Mouse (Mus musculus) kidney, postnatal 14 days (tissue): ENCODE data around the gene Zfhx3.

Source experiments
- DNase-seq: peaks from one replicate; pipeline ENCODE4 v3.0.0; 2022; ENCODE audit warnings: mixed read lengths

The Zfhx3 gene

DNA sequence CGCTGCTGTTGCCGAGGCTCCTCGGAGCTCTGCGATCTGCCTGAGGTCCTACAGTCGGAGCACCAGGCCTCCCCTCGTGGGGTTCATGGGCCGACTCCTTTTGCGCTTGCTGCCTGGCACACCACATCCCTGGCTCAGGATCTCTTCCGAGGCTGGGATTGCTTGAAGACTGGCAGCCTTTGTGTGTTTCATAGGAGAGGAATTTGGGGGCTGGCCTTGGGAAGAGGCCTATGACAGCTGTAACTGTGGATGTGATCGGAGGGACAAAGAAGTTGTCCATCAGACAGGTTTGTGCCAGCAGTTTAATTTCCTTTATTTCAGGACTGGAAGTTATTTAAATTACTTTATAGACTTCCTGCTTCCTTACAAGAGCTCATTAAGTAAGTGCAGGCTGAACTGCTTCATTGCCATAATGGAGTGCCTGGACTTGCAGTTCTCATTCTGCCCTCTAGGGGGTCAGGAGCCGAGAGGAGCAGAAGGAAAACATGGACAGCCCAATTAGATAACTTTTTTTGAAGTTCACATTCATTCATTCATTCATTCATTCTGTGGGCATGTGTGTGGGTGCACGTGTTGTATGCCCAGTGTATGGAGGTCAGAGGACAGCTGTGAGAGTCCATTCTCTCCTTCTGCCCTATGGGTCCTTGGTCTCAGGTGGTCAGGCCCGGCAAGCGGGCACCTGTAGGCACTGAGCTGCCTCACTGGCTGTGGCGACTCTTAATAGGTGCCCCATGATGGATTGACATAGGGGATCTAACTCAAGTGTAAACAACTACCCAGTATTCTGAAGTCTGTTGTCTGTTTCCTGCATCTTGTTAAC is 817.3 kb downstream of the Zfhx3 start:
- peak; percentile 74 for DNase-seq

DNA sequence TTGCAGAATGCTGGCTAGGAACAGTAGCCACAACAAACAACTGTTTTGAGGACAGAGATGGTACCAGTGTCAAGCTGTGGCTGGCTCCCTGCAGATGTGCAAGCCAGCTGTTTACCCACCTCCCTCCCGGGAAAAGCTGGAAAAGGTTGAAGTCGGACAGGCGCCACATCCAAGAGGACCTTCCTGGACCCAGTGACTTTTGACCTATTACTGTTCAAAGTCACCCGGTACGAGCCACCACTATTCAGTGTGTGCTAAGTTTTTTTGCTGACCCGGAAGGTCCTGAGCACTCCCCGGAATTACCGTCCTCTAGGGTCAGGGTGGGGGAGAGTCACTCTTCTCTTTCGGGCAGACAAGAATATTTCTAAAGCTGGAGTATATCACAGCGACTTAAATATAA is 818.3 kb downstream of the Zfhx3 start:
- DNase-seq: no peak

DNA sequence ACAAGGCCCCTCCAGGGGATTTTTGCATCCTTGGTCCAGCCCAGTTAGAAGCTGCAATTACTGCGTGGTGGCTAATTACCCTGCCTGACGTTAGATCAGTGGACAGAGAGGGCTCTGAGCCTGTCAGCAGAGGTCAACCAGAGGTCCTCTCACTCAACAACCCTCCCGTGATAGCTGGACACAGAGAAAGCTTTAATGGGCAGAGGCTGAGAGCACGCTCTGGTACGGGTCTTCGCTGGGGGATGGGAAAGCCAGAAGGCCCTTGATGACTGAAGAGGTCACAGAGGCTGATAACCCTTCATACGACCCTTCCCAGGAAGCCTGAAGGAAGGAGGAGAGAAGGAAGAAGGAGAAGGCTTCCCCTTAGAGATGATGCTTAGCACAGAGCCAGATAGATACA is 820.1 kb downstream of the Zfhx3 start:
- DNase-seq: no peak

DNA sequence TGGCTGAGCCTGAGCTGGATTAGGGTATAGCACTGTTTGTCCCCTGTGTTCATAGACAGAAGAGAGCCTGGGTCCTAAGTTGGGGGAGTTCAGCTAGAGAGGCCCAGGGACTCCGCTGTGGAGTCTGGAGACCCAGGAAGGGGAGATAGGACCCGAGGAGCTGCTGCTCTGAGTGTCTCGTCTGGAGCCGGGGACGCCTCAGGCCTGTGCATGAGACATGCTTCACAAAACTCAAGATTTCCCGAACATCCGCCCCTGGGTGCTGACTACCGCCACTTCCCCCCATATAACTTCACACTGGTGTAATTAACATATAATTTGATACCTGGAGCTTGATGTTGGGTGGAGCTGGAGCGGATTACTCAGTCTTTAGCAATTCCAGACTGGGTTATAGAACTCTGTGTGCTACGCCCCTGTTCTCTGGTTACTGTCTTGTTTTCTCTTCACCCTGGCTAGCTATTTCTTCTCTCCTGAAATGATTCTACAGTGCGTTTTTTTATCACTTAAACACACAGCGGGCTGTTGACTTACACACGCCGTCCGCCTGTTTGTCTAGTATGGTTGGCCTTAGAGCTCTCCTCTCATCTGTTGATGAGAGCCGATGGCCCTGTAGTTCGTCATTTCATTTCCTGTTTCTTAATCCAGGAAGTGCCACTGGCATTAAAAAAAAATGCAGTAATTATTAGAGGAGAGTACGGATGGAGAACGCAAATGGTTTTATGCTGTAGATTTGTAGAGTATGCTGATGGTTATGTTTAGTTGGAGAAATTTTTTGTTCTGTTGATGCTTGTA is 822.2 kb downstream of the Zfhx3 start:
- DNase-seq: no peak

DNA sequence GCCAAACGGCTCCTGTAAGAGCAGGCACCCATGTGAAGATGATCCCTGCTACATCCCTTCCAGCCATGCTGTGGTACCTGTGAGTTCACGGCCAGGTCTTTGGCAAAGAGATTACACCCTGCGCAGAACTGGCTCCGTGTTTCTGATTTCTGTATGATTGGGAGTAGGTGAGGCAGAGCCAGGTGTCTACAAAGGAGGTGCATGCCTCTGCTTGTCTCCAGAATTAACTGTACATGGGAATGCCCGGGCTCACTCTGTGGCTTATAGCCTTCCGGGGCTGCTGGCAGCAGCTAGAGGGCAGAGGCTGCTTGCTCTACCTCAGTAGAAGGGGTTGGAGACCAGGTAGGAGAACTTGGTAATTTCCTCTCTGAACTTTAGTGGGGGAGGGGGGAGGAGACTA is 823.7 kb downstream of the Zfhx3 start:
- no peak for DNase-seq

DNA sequence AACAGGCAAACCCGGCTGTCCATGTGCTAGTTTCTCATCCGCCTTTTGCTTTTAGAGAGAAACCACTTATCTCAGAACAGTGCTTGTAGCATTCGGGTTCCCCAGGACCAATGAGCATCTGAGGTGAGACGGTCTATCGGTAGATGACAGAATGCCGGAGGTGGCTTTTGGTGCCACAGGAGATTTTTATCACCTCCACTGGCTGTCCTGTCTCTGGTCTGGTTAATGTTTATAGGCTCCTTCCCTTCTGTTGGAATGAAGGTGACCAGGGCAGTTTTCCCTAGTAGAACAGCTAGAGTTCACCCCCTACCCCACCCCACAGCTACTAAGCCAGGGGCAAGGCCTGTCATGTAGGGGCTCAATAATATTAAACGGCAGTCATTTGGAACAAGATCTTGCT is 825.6 kb downstream of the Zfhx3 start:
- DNase-seq: no peak

DNA sequence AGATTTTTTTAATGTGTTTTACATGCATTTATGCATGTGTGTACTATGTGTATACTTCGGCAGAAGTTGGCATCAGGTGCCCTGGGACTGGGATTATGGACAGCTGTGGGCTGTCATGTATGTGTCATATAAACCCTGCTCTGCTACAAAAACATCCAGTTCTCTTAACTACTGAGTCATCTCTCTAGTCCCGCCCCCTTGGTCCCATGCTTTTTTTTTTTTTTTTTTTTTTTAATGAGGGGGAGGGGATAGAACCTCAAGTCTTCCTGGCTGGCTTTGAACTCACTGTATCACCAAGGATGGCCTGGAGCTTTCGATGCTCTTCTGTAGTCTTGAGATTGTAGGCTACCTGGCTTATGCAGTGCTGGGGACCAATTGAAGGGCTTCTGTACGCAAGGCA is 827.9 kb downstream of the Zfhx3 start:
- no peak for DNase-seq

DNA sequence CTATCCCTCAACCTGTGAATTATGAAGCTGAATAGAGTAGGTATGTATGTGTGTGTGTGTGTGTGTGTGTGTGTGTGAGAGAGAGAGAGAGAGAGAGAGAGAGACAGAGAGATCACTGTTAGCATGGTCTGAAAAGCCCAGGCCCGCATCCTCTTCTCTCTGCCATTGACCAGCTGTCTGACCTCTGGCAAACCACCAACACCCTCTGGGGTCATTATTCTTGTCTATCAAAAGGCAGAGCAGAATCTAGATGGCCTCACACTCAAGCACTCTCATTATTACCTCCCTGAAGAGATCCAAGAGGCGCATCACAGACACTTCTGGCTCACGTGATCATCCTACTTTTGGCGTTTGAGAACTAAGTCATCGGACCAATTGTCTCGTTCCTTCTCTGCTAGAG is 831.0 kb downstream of the Zfhx3 start:
- DNase-seq: no peak

DNA sequence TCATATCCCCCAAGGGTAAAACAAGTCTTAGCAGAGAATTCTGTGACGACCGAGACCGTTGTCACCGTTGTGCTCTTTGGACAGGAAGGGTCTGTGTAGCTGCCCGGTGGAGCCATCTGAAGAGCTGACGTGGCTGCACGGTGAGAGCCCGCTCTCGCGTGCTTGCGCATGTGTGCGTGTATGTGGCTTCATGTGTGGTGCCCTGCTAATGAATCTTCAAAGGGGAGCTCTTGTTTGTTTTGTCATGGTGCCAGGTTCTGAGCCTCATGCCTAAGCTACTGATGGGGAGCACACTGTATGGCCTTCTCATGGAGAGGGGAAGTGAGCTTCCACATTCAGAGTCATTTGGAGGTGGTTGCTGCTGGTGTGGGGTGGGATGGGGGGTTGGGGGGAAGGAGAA is 835.6 kb downstream of the Zfhx3 start:
- DNase-seq: no peak

DNA sequence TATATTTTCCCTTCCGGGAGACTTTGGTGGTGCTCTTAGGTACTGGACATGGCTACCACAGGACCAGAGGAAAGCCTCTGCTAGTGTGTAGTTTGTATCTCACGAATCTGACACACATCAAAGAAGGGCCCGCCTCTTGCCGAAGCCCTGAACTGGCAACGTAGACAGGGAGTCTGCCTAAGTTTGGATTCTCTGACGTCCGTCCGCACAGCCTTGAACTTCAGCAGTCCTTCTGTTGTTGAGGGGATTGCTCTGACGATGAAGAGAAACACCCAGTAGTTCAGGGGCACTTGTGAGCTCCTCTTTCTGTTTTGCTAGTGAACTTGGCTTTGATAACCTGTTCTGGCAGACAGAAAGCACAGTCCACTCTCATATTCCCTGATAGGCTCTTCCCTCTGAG is 836.1 kb downstream of the Zfhx3 start:
- DNase-seq: no peak

DNA sequence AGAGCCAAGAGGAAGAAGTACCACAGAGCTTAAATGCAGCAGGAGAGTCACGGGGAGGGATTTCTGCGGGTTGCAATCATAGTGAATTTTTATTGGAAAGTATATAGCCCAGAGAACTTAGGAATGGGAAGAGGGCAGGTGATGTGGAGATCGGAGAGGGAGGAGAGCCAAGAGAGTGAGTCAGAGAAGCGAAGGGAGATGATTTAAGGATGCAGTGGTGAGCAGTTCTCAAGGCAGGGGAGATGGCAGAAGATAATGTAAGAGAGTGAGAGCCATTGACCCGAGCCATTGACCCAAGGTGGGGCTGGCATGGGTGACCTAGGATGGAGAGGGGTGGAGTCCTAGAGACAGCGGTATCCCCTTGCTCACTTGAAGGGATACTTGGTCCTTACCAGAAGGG is 838.3 kb downstream of the Zfhx3 start:
- DNase-seq: no peak

DNA sequence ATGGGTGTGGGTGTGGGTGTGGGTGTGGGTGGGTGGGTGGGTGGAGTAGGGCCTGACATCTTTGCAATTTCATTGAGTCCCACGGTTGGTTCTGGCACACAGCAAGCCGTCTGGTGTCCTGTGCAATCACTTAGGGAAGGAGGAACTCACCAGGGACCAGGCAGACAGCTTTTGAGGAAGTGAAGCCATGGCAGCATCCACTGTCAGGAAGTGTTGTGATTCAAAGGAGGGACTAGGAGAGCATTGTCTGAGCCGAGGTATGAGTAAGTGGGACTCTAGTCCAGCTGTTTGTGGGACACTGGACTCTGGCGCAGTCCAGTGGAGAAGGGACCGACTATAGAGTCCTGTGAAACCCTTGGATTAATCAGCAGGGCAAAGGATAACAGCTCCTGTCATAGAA is 838.7 kb downstream of the Zfhx3 start:
- peak; percentile 27 for DNase-seq

DNA sequence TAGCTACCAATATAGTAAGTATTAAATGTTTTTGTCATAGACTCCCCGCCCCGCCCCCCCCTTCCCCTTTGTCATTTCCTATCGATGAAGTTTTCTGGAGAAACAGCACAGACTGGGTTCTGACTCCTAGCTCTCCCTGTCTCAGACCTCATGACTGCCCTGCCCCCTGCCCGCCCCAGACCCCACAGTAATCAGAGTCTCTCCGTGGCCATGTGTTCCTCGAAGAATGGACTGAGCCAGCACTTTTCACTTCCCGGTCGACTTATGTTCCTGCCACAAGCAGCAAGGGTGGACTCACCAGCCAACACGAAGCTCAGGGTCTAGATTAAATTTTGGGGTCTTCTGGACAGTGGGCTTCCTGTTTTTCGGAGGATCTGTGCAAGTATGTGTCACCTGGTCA is 840.7 kb downstream of the Zfhx3 start:
- no peak for DNase-seq

DNA sequence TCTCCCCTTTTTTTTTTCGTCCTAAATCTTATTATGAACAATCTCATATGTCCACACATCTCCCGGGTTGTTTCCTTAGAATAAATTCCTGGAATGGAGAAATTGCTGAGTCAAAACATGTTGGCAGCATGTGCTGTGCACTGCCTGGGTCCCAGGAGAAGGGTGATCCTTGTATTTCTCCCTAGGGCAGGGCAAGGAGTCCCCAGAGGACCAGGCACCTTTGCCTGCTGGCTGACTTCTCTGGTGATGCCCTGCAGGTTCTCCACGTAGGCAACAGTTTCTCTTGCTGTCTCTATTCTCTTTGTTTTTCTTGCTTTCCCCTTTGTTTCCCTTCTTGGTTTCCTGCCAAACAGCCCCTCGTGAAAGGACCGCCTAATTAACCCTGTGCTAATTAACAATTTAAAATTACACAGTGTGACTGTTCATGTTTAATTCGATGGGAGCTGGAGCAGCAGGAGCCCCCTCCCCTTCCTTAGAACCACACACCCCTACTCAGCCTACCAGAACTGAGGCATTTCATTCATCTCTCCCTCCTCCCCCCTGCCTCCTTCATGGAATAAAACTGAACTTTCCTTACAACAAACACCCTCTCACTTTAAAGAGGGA is 845.8 kb downstream of the Zfhx3 start:
- no peak for DNase-seq

DNA sequence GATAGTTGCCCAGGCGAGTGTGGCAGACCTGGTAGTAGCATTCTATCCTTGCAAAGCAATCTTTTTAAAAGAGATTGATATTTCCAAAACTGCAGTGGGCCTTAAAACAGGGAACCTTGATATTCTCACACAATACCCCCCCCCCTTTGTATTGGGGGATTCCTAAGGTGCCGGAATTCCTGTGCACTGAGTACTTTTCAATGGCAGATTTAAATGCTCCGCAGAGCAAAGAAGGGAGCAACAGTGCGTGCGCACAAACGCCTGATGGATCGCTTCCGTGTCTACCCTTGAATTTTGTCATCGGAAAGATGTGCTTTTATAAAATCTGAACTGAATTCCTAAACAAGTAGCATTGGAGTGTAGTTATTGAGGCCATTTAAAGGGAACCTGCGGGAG is 846.3 kb downstream of the Zfhx3 start:
- no peak for DNase-seq

DNA sequence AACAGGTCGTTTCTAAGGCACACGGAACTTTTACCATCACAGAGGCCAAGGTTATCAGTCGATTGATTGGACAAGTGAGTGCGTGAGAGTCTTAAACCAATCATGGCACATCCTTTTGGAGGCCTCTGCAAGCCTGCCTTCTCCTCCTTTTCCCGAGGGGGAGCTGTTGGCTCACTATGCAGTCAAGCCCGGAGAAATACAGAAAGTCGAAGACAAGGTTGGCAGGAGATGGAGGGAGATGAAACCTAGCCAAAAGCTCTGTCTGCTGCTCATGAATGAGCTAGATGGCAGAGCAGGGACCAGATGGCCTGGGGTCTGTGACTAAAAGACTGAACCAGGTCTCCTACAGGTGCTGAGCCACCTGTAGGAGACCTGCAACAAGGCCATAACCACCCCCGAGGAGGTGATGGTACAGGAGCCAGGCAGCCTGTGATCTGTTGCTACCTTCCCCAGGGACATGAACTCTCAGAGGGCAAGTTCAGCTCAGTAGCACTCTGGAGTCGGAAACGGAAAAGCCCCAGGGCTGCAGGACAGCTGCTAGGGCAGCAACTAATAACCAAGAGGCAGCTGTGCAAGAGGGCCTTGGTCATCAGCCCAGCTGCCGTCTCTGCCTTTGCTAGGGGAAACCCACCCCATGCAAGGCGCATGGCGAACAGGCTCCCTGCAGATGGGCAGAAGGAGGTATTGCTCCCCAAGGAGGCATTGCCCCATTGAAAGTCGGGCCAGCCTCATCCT is 848.3 kb downstream of the Zfhx3 start:
- peak; percentile 67 for DNase-seq

DNA sequence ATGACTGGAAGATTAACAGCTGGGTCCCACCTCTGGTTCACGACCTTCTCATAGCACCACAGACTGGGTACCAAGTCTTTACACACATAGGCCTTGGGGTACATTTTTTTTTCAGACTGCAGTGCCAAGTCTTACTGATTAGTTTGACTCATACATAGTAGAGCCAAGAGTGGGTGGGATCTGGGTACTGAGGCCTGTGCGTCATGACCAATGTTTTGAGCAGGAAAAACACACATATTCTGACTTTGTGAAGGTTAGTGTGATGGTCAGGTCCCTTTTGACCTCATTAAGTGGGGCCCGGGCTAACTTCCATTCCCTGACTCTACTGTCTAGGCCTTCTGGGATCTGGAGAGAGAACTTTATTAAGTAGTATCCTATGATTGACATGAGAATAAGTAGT is 853.6 kb downstream of the Zfhx3 start:
- no peak for DNase-seq

DNA sequence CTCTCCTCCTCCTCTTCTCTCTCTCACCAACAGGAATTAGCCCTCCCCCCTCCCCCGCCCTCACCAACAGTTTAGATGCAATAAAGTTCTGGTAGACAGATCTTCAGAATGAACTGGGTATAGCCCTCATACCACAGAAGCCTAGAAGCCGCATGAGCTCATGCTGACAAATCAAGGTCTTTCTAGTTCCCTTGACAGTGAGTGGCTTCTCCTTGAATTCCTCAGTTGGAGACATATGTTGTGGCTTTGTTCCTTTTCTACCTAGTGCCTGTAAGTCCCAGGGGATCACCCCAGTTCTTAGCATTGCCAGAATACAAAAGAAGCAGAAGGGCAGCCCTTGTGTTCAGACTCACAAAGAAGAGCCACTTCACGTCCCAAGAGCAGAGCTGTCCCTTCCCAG is 854.4 kb downstream of the Zfhx3 start:
- no peak for DNase-seq

DNA sequence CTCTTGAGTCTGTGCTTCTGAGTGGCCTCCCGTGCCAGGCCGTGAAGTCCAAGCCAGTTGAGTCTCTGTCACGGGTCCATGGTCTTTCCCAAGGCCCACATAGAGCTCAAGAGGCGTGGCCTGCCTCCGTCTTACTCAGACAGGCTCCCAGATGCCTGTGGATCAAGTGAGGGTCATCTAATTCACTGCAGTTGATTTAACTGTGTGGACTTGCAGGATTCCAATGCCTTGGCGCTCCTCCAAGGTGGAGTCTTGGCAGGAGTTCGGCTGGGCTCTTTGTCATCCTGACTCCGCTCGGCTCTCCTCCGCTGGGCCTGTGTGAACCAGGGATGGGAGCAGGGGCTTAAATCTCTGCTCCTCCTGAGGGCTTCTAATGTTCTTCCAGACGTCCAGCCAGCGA is 855.6 kb downstream of the Zfhx3 start:
- DNase-seq: peak; percentile 94

DNA sequence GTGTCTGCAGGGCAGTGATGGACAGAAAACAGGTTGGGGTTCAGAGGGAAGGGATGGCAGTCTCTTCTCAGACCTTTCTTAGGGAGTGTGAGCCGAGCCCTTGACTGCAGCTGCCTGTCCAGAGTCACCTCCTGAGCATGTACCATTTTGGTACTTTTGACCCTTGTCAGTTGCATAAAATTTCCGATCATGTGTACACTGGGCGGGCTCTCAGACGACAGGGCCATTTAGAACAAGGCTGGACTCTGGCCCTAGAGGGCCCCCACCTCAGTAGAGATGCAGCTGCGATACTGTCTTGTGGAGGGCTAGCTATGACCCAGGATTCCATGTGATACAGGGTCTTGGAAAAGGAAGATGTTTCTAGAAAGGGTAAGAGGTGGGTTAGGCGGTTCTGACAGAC is 856.8 kb downstream of the Zfhx3 start:
- no peak for DNase-seq

DNA sequence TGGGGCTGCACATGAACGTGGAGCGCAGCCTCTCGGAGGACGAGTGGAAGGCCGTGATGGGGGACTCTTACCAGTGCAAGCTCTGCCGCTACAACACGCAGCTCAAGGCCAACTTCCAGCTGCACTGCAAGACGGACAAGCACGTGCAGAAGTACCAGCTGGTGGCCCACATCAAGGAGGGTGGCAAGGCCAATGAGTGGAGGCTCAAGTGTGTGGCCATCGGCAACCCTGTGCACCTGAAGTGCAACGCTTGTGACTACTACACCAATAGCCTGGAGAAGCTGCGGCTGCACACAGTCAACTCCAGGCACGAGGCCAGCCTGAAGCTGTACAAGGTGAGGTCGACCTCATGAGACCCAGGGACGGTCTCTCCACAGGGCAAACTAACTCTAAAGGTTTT is 857.9 kb downstream of the Zfhx3 start:
- DNase-seq: no peak

DNA sequence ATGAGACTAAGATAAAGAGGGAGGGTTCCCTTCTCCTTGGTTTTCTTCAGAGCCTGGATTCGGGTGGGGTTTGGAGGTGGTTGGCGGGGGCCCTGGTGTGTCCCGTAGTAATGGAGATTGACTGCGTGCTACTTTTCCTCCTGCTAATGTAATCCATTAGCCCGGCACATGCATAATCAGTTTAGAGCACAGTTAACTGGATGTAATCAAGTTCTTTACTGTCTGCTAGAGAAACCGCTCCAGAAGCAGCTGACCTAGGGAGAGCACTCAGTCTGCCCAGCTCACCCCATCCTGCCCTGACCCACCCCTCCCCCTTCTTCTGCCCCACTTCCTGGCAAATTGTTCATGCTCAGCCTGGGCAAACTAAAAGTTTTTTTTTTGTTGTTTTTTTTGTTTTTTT is 860.6 kb downstream of the Zfhx3 start:
- no peak for DNase-seq

DNA sequence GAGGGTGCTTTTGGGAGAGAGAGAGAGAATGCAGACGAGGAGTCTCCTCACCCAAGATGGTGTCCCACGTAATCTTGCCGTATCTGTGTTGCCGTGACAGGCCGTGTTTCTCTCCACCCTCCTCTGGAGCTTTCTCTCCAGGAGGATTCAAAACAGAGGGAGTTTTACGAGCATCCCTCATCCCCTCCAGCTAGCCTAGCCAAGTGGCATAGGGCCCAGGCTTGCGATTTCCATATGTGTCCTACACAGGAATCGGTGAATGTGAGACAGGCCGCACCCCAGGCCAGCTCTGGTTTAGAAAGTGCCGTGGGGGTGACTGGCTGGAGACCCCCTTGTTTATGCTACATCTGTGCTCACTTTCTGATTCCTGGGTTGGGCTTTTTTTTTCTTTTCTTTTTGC is 869.2 kb downstream of the Zfhx3 start:
- no peak for DNase-seq
